Mouse (Mus musculus): Measurements from ENCODE around the gene Cmtm3. TPM values are rescaled to one million over a fixed set of nuclear protein-coding genes. Genes with fewer than 3 reads are reported as not detected.

Gene Cmtm3
- polyA plus RNA-seq, 1 experiment from 2014 or later: 102 TPM

Other genes starting within 250 kb of the Cmtm3 start
- gene Cdh5, start 237.8 kb upstream of the Cmtm3 start, polyA plus RNA-seq (2016; fragmentation: Nextera tagmentation; extraction: Ambion mirVana): 16.2 and 19.2 TPM in 2 replicates
- gene Bean1, start 169.0 kb upstream of the Cmtm3 start, polyA plus RNA-seq (2016; fragmentation: Nextera tagmentation; extraction: Ambion mirVana): 0.42 and 0.53 TPM in 2 replicates
- 22.1 and 26.0 TPM in 2 replicates for gene Tk2, start 90.9 kb upstream of the Cmtm3 start, polyA plus RNA-seq (2016; fragmentation: Nextera tagmentation; extraction: Ambion mirVana)
- 48.6 and 52.2 TPM in 2 replicates for gene Cklf, start 88.5 kb upstream of the Cmtm3 start, polyA plus RNA-seq (2016; fragmentation: Nextera tagmentation; extraction: Ambion mirVana)
- not detected in 2 replicates for gene Cmtm2a, start 46.2 kb upstream of the Cmtm3 start, polyA plus RNA-seq (2016; fragmentation: Nextera tagmentation; extraction: Ambion mirVana)
- gene Gm45711, start 29.3 kb upstream of the Cmtm3 start, polyA plus RNA-seq (2016; fragmentation: Nextera tagmentation; extraction: Ambion mirVana): not detected in 2 replicates
- not detected in 2 replicates for gene Cmtm1, start 29.3 kb upstream of the Cmtm3 start, polyA plus RNA-seq (2016; fragmentation: Nextera tagmentation; extraction: Ambion mirVana)
- not detected in 2 replicates for gene Gm11020, start 17.8 kb upstream of the Cmtm3 start, polyA plus RNA-seq (2016; fragmentation: Nextera tagmentation; extraction: Ambion mirVana)
- gene Cmtm2b, start 17.2 kb upstream of the Cmtm3 start, polyA plus RNA-seq (2016; fragmentation: Nextera tagmentation; extraction: Ambion mirVana): not detected in 2 replicates
- 3.2 TPM in 2 replicates for gene Cmtm4, start 56.4 kb downstream of the Cmtm3 start, polyA plus RNA-seq (2016; fragmentation: Nextera tagmentation; extraction: Ambion mirVana)
- gene Dync1li2, start 103.6 kb downstream of the Cmtm3 start, polyA plus RNA-seq (2016; fragmentation: Nextera tagmentation; extraction: Ambion mirVana): 79.0 and 83.5 TPM in 2 replicates
- gene Terb1, start 170.5 kb downstream of the Cmtm3 start, polyA plus RNA-seq (2016; fragmentation: Nextera tagmentation; extraction: Ambion mirVana): 0.28 and 0.70 TPM in 2 replicates
- gene Nae1, start 195.2 kb downstream of the Cmtm3 start, polyA plus RNA-seq (2016; fragmentation: Nextera tagmentation; extraction: Ambion mirVana): 135 and 138 TPM in 2 replicates
- 0.76 and 1.5 TPM in 2 replicates for gene Car7, start 195.3 kb downstream of the Cmtm3 start, polyA plus RNA-seq (2016; fragmentation: Nextera tagmentation; extraction: Ambion mirVana)